Comparison of ENCODE assay signal across 15 mouse cellular contexts in the genomic region with DNA sequence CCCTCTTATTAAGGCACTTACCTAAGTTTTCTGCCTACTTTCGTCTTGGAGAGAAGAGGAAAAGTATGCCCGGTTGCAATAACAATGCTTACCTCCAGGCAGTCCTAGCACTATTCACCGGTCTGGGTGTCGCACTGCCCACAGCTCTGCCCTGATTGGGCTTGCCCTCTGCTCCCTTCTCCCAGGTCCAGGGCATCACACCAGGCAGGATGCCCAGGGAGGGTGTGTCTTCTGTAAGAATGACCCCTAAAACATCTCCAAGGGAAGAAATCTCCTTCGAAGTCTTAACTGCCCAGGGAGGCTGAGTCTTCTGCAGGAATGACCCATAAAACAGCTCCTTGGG. TPM values are rescaled to one million over a fixed set of nuclear protein-coding genes. Genes with fewer than 3 reads are reported as not detected.
DNase-seq lines count a peak whose midpoint lies in the region; ATAC-seq lines count a peak whose summit lies in the region.
"Had no signal": no experiment of that assay in that cellular context is flagged by ENCODE, and none has a peak within 500 bp of the region (broad histone marks: within the 10 kb centered on the region; RNA-seq: fewer than 3 reads in every experiment).

No protein-coding gene starts in this region.

- no peak for DNase-seq in forebrain, embryonic 10.5 days (ENCODE audit: extremely low spot score, low spot score)
- DNase-seq in midbrain, embryonic 10.5 days (ENCODE audit: low spot score) = no peak
- no peak for DNase-seq in layer of hippocampus, postnatal 10 days (ENCODE audit: low spot score in 2 of 2)

- H3K27me3 ChIP-seq in forebrain, embryonic 13.5 days = no peaks in the 10 kb centered on the region
- H3K27me3 ChIP-seq in forebrain, embryonic 10.5 days (ENCODE audit: poor library complexity, severe bottlenecking) = no peaks in the 10 kb centered on the region; the same call in 1 of the 2 replicates
- no peaks in the 10 kb centered on the region for H3K27me3 ChIP-seq in intestine, embryonic 15.5 days (replicated peaks)
- H3K27me3 ChIP-seq in intestine, embryonic 16.5 days (replicated peaks; ENCODE audit: control insufficient read depth, insufficient read depth, low read length) = 0 out of 2 replicates have a peak, but pooled peaks cover 3% of the 10 kb centered on the region
- H3K27me3 ChIP-seq in midbrain, embryonic 15.5 days (replicated peaks) = no peaks in the 10 kb centered on the region
- no peaks in the 10 kb centered on the region; the same call in 1 of the 2 replicates for H3K27me3 ChIP-seq in midbrain, embryonic 10.5 days (ENCODE audit: low read depth, poor library complexity, severe bottlenecking)
- no peaks in the 10 kb centered on the region for H3K27me3 ChIP-seq in limb, embryonic 15.5 days
- H3K27me3 ChIP-seq: hindbrain, embryonic 13.5 days; liver, embryonic 13.5 days; megakaryocyte, embryonic 14.5 days had no signal

- no peaks in the 10 kb centered on the region for H3K36me3 ChIP-seq in forebrain, embryonic 13.5 days (ENCODE audit: poor library complexity, severe bottlenecking)
- no peaks in the 10 kb centered on the region for H3K36me3 ChIP-seq in forebrain, embryonic 10.5 days (replicated peaks)
- no peaks in the 10 kb centered on the region for H3K36me3 ChIP-seq in intestine, embryonic 15.5 days
- H3K36me3 ChIP-seq in intestine, embryonic 16.5 days (ENCODE audit: control insufficient read depth, insufficient read depth, low read length) = no peaks in the 10 kb centered on the region
- H3K36me3 ChIP-seq in midbrain, embryonic 15.5 days (replicated peaks) = no peaks in the 10 kb centered on the region
- H3K36me3 ChIP-seq in midbrain, embryonic 10.5 days = no peaks in the 10 kb centered on the region
- no peaks in the 10 kb centered on the region for H3K36me3 ChIP-seq in limb, embryonic 15.5 days
- H3K36me3 ChIP-seq: G1E; hindbrain, embryonic 13.5 days; liver, embryonic 13.5 days had no signal

- no peak overlapping the region for H3K4me3 ChIP-seq in forebrain, embryonic 13.5 days
- no peak overlapping the region for H3K4me3 ChIP-seq in forebrain, embryonic 10.5 days
- no peak overlapping the region for H3K4me3 ChIP-seq in intestine, embryonic 15.5 days (replicated peaks)
- H3K4me3 ChIP-seq in intestine, embryonic 16.5 days (ENCODE audit: low read length) = no peak overlapping the region
- H3K4me3 ChIP-seq in midbrain, embryonic 15.5 days = no peak overlapping the region
- no peak overlapping the region for H3K4me3 ChIP-seq in midbrain, embryonic 10.5 days
- no peak overlapping the region for H3K4me3 ChIP-seq in limb, embryonic 15.5 days
- H3K4me3 ChIP-seq: hindbrain, embryonic 13.5 days; liver, embryonic 13.5 days; megakaryocyte, embryonic 14.5 days had no signal

- ATAC-seq in forebrain, embryonic 13.5 days = 0 out of 2 replicates have a peak, but pooled peaks have one; percentile 16
- ATAC-seq in intestine, embryonic 15.5 days = 0 out of 2 replicates have a peak, but pooled peaks have one; percentile 34
- no peak for ATAC-seq in intestine, embryonic 16.5 days
- peak; percentile 72; the same call in 1 of the 2 replicates for ATAC-seq in midbrain, embryonic 15.5 days (replicated peaks)
- no peak for ATAC-seq in limb, embryonic 15.5 days (ENCODE audit: insufficient number of reproducible peaks, low FRiP score, low TSS enrichment, low read depth)

- WGBS in forebrain, embryonic 13.5 days = 54% methylated on average over 5 of the region's 5 CpGs
- WGBS in forebrain, embryonic 10.5 days = 57% methylated on average over 5 of the region's 5 CpGs
- 58% methylated on average over 5 of the region's 5 CpGs for WGBS in intestine, embryonic 15.5 days
- 53% methylated on average over 5 of the region's 5 CpGs for WGBS in intestine, embryonic 16.5 days
- 51% methylated on average over 5 of the region's 5 CpGs for WGBS in midbrain, embryonic 15.5 days
- 56% methylated on average over 5 of the region's 5 CpGs for WGBS in midbrain, embryonic 10.5 days
- WGBS in limb, embryonic 15.5 days = 34% methylated on average over 5 of the region's 5 CpGs

- no peak overlapping the region for H3K4me2 ChIP-seq in forebrain, embryonic 13.5 days
- no peak overlapping the region for H3K4me2 ChIP-seq in intestine, embryonic 15.5 days (replicated peaks)
- no peak overlapping the region for H3K4me2 ChIP-seq in intestine, embryonic 16.5 days (ENCODE audit: low read depth, low read length)
- H3K4me2 ChIP-seq in midbrain, embryonic 15.5 days = no peak overlapping the region
- no peak overlapping the region for H3K4me2 ChIP-seq in limb, embryonic 15.5 days
- H3K4me2 ChIP-seq: heart, embryonic 11.5 days; liver, embryonic 13.5 days had no signal

- H3K9ac ChIP-seq in forebrain, embryonic 13.5 days = no peak overlapping the region
- no peak overlapping the region for H3K9ac ChIP-seq in intestine, embryonic 15.5 days
- no peak overlapping the region for H3K9ac ChIP-seq in intestine, embryonic 16.5 days (ENCODE audit: low read depth, low read length)
- no peak overlapping the region for H3K9ac ChIP-seq in midbrain, embryonic 15.5 days
- no peak overlapping the region for H3K9ac ChIP-seq in limb, embryonic 15.5 days
- H3K9ac ChIP-seq: hindbrain, embryonic 13.5 days; liver, embryonic 13.5 days had no signal

- no peak overlapping the region for H3K27ac ChIP-seq in forebrain, embryonic 13.5 days
- no peak overlapping the region for H3K27ac ChIP-seq in forebrain, embryonic 10.5 days
- H3K27ac ChIP-seq in intestine, embryonic 15.5 days = no peak overlapping the region
- H3K27ac ChIP-seq in intestine, embryonic 16.5 days (ENCODE audit: low read length) = no peak overlapping the region
- no peak overlapping the region for H3K27ac ChIP-seq in midbrain, embryonic 15.5 days
- H3K27ac ChIP-seq in midbrain, embryonic 10.5 days (replicated peaks) = no peak overlapping the region
- H3K27ac ChIP-seq in limb, embryonic 15.5 days = 0 out of 2 replicates have a peak overlapping the region, but pooled peaks have one; percentile 9
- H3K27ac ChIP-seq: hindbrain, embryonic 13.5 days; liver, embryonic 13.5 days had no signal

- H3K9me3 ChIP-seq in forebrain, embryonic 13.5 days (replicated peaks) = no peaks in the 10 kb centered on the region; the same call in 1 of the 2 replicates
- no peaks in the 10 kb centered on the region for H3K9me3 ChIP-seq in forebrain, embryonic 10.5 days
- no peaks in the 10 kb centered on the region for H3K9me3 ChIP-seq in intestine, embryonic 15.5 days
- no peaks in the 10 kb centered on the region for H3K9me3 ChIP-seq in intestine, embryonic 16.5 days (ENCODE audit: control insufficient read depth, low read length)
- no peaks in the 10 kb centered on the region for H3K9me3 ChIP-seq in midbrain, embryonic 15.5 days
- no peaks in the 10 kb centered on the region for H3K9me3 ChIP-seq in midbrain, embryonic 10.5 days (replicated peaks)
- no peaks in the 10 kb centered on the region for H3K9me3 ChIP-seq in limb, embryonic 15.5 days
- H3K9me3 ChIP-seq: hindbrain, embryonic 13.5 days; liver, embryonic 13.5 days had no signal

- no peaks in the 10 kb centered on the region for H3K4me1 ChIP-seq in forebrain, embryonic 13.5 days
- peaks cover 5% of the 10 kb centered on the region; the same call in 1 of the 2 replicates for H3K4me1 ChIP-seq in forebrain, embryonic 10.5 days
- H3K4me1 ChIP-seq in intestine, embryonic 15.5 days (replicated peaks) = no peaks in the 10 kb centered on the region; the same call in 1 of the 2 replicates
- H3K4me1 ChIP-seq in intestine, embryonic 16.5 days (ENCODE audit: control insufficient read depth, insufficient read depth, low read length) = no peaks in the 10 kb centered on the region
- 0 out of 2 replicates have a peak, but pooled peaks cover 3% of the 10 kb centered on the region for H3K4me1 ChIP-seq in midbrain, embryonic 15.5 days
- 0 out of 2 replicates have a peak, but pooled peaks cover 2% of the 10 kb centered on the region for H3K4me1 ChIP-seq in midbrain, embryonic 10.5 days
- H3K4me1 ChIP-seq in limb, embryonic 15.5 days = peaks cover 19% of the 10 kb centered on the region
- H3K4me1 ChIP-seq: liver, embryonic 13.5 days; megakaryocyte, embryonic 14.5 days had no signal

RNA-seq across cellular contexts. Expression of a gene that starts 49.9 kb away (rescaled TPM):
- polyA plus RNA-seq in forebrain, embryonic 13.5 days (2015; fragmentation: Nextera tagmentation; extraction: Ambion mirVana) = 8.9 and 9.1 TPM in 2 replicates
- polyA plus RNA-seq in forebrain, embryonic 10.5 days (2016; fragmentation: Nextera tagmentation; extraction: Ambion mirVana) = 12.5 and 14.3 TPM in 2 replicates
- polyA plus RNA-seq in intestine, embryonic 15.5 days (2015; fragmentation: Nextera tagmentation; extraction: Ambion mirVana) = 25.3 and 26.0 TPM in 2 replicates
- 17.8 and 19.7 TPM in 2 replicates for polyA plus RNA-seq in intestine, embryonic 16.5 days (2015; fragmentation: Nextera tagmentation; extraction: Ambion mirVana)
- polyA plus RNA-seq in midbrain, embryonic 15.5 days (2015; fragmentation: Nextera tagmentation; extraction: Ambion mirVana) = 15.3 and 16.1 TPM in 2 replicates
- polyA plus RNA-seq in midbrain, embryonic 10.5 days (2016; fragmentation: Nextera tagmentation; extraction: Ambion mirVana) = 12.2 and 13.9 TPM in 2 replicates
- polyA plus RNA-seq in limb, embryonic 15.5 days (2015; fragmentation: Nextera tagmentation; extraction: Ambion mirVana) = 31.6 and 36.5 TPM in 2 replicates
- 10 to 100 TPM; 16.1 to 19.5 TPM for total RNA-seq in layer of hippocampus, postnatal 10 days (2021)
- total RNA-seq: granulocyte monocyte progenitor cell, adult 5-6 weeks; neutrophil, adult 5-6 weeks had no signal
- polyA plus RNA-seq: G1E had no signal

Comparison
In these comparisons a context has a peak if more than half of its experiments do, and no peak if none do; other contexts are left out.
1. ATAC-seq: peak in forebrain, embryonic 13.5 days (single experiment), intestine, embryonic 15.5 days (single experiment) and midbrain, embryonic 15.5 days (single experiment); none in intestine, embryonic 16.5 days (single experiment) and limb, embryonic 15.5 days (single experiment).